Mouse (Mus musculus) urinary bladder, postnatal 4 days (tissue): ENCODE measurements around the gene Sh3rf1.
"Not testable (repeated sequence)": the region's sequence is repeated elsewhere in the genome, so short reads cannot be mapped to it uniquely, and the experiment has no call there.

ENCODE experiments used
- DNase-seq, 2 experiments: peaks; one replicate each; pipeline ENCODE4 v3.0.0; 2021 to 2022; ENCODE audit warnings: low spot score in 2 of 2

Sh3rf1 gene

DNA sequence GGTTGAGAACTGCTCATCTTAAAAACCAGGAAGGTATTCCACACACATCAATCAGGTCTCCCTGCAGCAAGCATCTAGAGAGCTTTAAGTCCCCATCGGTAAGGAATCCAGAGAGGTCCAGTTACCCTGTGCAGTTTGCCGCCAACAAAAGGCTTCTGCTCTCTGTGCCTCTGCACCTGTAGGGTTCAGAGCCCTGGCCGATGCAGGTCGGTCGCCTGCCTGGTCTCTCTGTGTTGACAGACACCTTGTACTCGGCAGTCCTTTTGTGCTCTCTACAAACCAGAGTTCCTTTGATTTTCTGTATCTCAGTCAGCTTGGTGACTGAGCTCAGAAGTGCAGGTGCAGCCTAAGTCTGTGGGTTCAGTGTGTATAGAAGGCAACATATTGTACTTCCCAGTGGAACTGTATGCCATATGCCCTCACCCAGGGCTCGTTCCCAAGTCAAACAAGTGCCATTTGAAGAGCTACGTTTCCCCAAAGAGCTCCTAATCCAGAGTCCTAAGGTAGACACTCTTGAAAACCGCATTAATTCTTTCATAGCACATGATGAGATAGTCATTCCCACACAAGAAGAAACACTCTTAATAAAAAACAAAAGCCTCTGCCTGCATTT lies 138.7 kb downstream of the Sh3rf1 start:
- no peak for DNase-seq

DNA sequence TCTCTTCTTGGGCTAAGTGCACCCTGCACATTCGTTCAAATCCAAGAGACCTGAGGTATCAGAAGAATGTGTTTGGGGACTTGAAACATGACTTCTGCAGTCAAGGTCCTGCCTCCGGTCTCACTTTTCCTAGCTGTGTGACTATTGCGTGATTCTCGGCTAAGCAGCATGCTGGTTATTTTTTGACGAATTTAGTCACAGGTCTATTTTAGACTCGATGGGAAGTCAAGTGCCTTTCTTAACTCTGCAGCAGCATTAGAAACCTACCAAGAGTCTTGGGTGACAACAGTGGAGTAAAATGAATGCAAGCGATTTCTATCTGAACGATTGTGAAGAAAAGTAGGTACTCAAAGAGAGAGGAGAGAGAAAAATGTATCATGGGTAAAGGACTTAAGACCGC lies 149.6 kb downstream of the Sh3rf1 start:
- DNase-seq, result no peak

DNA sequence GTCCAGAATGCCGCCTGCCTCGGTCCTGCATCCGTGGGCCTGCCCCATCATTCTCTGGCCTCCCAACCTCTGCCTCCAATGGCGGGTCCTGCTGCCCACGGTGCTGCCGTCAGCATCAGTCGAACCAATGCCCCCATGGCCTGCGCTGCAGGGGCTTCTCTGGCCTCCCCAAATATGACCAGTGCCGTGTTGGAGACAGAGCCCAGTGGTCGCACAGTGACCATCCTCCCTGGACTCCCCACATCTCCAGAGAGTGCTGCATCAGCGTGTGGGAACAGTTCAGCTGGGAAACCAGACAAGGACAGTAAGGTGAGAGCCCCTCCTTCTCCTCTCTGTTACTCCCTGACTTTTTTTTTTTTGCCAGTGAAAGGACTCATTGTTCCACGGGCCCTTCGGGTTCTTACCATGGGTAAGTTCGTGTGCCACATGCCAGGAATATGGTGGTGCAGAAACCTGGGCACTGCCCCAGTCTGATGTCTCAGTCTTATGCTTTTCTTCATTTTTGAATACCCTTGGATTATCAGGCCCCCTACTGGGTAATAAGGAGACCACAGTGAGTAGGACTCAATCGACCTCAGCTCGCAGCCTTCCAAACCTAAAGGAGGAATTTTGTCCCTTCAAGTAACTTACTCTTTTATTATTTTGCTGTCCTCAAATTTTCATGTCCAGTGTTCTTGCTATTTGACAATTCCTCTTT lies 150.5 kb downstream of the Sh3rf1 start:
- DNase-seq, result no peak

DNA sequence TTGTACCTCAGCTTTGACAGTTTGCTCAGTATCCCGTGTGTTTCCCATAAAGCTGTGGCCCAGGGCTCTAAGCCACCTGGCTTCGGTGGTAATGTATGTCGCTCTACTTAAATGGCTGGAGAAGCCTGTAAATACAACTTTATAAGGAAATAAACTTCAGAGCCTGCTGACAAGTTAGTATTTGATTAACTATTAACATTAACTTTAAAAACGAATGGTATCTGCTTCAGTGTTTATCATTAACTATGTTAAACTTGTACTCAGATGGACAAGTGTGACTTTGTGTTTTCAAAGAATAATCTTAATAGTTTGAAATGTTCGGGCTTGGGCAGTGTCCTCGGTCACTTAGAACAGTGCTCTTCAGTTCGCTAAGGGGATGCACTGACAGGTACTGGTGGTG lies 151.5 kb downstream of the Sh3rf1 start:
- no peak for DNase-seq

DNA sequence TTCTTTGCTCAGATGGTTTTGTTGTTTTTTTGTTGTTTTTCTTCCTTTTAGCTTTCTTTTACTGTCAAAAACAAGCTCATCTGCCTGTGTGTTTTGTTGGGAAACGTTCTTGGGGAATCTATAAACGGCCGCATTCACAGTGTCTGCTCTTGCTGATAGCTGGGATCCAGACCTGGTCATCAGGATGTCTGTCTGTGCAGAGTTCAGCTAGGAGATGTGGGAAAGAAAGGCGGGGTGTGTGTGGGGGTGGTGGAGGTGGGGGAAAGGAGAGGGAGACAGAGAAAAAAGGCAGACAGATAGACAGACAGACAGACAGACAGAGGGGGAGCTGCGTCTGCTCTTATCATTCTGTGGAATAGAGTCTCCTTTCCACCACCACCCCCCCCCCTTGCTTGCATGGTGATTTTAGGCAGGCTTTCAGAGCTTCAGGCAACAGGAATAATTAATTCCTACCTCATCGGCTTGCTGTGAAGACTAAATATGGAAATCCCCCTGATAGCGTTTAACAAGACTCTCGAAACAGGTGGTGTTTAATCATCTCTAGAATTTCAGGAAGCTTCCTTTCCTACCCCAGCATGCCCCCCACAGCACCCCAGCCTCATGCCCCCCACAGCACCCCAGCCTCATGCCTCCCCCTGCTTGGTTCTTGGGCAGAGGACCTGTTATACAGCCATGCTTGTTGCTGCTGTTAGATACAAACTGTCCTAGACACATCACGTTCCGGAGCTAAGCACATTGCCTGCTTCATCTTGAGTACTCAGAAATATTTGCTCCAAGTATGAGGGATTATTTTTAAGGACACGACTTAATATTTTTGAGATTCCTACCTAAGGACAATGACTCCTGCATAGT lies 155.4 kb downstream of the Sh3rf1 start:
- no peak for DNase-seq

DNA sequence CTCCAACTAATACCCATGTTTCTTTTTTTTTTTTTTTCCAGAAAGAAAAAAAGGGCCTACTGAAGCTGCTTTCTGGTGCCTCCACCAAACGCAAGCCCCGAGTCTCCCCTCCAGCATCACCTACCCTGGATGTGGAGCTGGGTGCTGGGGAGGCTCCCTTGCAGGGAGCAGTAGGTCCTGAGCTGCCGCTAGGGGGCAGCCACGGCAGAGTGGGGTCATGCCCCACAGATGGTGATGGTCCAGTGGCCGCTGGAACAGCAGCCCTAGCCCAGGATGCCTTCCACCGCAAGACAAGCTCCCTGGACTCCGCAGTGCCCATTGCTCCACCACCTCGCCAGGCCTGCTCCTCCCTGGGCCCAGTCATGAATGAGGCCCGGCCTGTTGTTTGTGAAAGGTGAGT lies 160.9 kb downstream of the Sh3rf1 start:
- DNase-seq, result no peak

DNA sequence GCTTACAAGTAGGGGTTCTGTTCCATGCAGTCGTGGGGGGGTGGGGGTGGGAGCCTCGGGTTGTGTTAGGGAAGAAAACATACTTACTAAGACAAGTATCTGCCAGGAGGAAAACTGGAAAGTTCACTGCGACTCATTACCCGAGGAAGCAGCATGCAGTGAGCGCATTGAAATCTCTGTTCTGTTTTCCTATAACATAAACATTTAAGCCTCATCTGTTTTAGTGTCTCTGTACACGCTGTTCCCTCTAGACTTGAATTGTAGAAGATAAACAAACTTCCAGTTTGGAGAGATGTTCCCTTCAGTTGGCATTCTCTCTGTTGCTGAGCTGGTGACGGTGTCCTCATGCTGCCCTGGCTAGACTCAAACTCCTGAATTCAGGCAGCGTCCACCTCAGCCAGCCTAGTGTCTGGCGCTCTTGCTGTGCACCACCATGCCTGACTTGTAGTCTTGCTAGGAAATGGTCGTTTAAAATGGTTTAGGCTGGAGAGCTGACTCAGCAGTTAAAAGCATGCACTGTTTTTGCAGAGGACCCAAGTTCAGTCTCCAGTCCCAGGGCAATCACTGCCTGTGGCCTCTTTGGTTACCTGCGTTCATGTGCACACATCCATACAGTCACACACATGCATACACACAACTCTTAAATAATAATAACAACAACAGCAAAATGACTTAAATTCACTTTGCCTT lies 162.0 kb downstream of the Sh3rf1 start:
- no peak for DNase-seq

DNA sequence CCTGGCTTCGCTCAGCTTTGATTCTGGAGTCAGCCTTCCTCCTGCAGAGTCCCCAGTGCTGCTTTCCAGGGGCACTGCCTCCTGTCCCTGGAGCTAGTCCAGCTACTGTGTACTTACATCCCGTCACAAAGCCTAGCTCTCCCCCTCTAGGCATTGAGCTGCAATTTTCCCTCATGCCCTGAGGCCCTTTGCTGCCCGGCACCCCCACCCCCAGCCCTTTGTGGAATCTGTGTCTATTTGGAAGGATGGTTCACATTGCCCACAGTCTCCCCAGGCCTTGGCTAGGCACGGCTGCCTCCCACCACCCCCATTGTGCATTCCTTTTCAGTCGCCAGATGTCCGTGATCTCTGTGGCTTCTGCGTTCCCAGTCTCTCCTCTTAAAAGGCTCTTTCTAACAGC lies 163.0 kb downstream of the Sh3rf1 start:
- peak in 1 of 2 experiments; percentile 23 for DNase-seq

DNA sequence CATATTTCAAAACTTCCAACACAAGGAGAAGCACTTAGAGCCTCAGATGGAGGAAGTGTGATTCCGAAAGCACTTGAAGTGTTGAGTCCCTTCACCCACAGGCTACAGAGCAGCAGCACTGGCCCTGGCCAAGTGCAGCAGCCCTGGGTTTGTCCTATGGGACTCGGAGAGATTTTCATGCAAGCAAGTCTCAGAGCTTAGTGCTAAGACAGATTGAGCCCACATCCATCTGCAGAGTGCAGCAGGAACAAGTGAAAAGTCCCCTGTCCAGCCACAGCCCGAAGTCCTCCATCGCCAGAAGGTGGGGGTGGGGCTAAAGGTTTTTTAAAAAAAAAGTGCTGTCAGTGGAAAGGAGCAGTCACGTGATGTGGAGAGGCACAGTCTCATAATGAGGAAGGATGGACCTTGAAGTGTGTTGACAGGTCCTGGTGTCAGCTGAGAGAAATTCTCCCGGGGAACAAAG lies 163.9 kb downstream of the Sh3rf1 start:
- no peak for DNase-seq

DNA sequence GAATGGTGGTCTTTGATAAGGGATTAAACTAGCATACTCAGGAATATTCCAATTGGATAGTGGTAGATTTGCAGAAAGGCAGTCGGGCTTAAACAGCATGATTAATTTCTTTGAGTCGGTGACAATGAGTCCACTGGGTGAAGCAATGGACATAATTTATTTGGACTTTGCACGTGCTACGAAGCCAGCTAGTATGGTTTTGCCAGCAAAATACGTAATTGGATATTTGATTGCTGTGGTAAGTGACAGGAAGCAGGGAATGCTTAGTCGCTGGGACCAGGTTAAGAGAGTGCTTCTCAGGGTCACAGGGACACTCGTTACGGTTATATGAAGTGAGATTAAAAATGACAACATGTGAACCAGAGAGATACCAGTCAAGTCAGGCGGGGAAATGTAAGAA lies 164.7 kb downstream of the Sh3rf1 start:
- DNase-seq, result no peak

DNA sequence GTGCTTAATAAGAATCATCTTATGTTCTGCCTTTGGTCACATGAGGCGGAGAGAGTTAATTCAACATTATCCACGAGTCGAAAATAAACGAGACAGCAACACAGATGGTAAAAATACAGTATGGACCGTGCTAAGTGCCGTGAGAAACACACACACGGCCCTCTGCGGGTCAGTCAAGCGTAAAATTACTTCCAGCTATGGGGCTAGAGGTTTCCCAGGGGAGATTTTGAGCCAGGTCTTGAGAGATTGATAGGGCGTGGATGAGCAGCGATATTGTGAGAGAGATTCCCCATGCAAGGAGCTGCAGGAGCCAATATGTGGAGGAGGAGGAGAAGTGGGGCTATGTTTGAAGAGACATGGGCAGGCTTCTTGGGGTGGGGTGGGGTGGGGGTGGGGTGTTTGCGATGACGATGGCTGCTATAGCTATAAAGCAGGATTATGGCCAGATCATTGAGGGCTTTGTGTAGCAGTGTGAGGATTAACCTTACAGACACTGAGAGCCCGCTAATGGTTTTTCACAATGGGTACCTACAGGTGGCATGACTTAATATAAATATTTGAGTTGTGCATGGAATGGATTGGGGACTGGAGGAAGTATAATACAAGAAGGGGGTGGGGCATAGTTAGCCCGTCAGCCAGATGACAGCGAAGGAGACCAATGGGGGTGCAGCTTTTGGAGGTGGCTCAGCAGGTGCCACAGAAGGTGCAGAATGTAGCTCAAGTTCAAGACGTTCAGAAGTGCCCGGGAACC lies 166.8 kb downstream of the Sh3rf1 start:
- no peak for DNase-seq

DNA sequence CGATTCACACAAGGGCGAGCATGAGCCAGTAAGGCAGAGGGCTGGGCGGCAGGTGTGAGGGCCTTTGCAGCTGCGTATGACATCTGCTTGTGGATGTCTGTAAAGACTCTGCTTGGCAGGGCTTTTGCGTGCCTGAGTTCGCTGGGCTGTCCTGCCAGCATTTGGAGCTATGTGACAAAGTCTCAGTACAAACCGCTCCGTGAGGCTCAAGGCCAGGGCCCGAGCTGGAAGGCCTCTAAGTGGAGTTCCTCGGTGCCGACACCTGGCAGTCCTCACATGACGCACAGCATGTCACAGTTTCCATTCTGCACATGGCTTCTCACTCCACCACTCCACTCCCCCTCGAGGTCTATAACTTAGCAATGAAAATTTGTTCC lies 167.4 kb downstream of the Sh3rf1 start:
- peak in 1 of 2 experiments; percentile 29 for DNase-seq

DNA sequence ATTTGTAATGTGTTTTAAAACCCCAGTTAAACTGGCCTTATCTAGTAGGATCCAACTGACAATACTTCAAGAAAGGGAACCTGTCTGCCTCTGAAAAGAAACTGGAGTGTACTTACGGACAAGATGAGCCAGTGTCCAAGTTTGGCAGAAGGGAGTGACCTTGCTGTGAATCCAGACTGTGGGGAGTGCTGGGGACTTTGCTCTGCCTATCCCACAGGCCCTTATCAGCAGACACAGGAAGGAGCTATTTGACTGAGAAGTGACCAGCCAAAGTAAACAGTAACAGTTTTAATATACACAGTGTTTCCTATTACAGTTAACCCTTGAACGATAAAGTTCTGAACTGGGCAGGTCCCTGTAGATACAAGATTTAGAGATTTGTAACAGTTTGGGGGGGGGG lies 173.5 kb downstream of the Sh3rf1 start:
- DNase-seq, result no peak

DNA sequence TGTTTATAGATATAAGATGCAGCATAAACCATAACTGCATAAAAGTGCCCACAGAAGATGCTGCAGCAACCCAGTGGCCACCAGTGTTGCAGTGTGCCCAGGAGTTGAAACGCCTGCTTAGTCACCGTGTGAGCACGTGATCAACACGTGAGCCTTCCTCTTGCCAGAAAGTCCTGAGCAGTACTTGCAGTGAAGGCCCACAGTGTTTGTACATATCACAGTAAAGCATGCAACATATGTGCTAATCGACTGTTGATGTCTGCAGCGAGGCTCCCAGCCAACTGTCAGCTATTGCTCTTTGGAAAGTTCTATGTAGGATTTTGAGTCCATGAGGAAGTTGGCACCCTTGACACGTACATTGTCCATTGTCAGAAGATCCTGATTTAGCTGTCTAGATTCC lies 174.1 kb downstream of the Sh3rf1 start:
- peak in 1 of 2 experiments; percentile 30 for DNase-seq

DNA sequence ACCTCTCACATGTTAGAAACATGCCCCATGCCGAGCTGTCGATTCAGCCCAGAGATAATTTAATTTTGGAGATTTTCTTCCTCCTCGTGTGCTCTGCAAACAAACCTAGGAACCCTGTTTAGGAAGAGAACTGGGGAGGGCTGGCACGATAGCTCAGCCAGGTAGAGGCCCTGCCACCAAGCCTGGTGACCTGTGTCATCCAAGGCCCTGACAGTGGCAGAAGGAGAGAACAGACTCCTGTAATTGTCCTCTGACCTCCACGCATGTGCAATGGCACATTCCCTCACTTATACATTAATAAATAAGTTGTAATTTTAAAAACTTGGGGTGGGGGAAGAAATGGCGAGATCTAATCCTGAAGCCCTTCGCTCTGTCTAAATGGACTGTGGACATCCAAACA lies 179.2 kb downstream of the Sh3rf1 start:
- no peak for DNase-seq

DNA sequence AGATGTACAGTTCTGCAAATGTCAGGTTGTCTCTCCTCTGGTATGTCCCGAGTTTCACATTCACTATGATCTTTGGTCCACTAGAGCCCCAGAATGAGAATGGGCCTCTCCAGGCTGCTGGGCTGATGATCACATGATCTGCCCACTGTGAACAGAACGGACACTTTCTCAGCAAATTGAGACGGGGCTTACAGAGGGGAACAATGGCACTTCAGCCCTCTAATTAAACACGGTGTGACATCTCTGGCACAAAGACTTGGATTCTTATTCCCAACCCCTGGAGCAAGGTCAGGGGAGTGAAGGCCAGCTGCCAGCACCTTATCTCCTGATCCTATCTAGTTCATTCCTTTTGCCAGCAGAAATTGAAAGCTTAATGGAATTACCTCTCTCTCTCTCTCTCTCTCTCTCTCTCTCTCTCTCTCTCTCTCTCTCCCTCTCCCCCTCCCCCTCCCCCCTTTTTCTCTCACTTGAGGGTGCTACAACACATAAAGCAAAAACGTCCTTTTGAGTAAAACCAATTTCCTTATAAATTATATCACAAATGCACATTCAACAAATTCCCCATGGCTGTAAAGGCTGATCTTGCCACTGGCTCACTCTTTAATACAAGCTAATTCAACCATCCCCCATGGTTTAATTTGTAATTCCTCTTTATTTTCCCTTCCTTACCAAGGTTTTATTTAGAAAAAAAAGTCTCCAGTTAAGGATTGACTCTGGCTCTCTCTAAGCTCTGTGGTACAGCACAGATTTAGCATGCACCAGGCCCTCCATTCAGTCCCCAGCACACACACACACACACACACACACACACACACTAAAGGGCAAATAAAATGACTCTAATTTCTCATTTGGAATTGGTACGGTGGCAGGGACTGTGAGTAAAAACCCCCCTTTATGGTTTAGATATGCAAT lies 179.8 kb downstream of the Sh3rf1 start:
- no peak for DNase-seq

DNA sequence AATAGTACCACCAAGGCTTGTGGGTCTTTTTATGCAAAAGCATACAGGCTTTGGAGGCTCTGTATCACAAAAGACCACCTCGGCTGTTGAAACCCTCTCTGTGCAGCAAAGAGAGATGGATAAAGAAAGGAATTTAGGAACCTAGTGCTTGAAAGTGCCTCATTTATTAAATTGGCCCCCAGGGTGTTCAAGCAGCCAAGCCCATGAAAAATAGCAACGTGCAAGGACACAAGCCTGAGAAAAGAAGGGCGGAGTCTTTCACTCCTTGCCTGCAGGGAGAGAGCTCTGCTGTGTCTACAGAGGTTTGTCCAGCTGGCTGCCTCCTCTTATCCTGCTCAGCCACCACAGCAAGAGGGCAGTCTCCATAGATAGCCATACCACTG lies 180.5 kb downstream of the Sh3rf1 start:
- peak in 1 of 2 experiments; percentile 44 for DNase-seq

DNA sequence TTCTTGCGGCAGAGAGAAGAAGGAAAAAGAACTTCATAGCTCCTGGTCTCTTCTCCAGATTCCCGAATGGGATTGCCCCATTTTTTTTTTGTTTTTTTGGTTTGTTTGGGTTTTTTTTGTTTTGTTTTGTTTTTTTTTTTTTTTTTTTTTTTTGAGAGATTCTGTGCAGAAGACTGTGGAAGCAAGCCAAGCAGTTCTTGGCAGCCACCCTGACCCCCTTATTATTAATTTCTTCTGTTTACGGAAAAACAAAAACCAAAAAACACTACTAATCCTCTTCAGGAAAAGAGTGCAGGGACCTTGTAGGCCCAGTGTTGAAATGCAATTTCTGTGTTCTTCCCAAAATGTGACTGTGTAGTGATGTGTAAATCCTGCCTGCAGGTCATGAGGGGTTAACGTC lies 185.4 kb downstream of the Sh3rf1 start:
- no peak for DNase-seq

DNA sequence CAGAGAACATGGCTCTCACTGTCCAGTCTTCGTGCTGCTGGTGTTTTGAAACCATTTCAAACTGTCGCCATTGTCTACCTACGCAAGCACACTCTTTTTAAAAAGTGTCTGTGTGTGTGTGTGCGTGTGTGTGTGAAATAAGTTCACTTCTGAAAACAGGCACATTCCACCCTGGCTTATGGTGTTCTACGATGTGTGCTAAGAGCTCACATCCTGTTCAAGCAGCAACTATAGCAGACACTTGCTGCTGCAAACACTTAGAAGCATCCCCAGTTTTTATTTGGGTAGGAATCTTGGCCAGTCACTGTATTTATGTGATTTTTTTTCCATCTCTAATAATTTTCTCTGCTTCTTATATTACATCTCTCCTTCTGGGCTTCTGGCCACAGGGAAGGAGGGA lies 186.0 kb downstream of the Sh3rf1 start:
- not testable (repeated sequence) for DNase-seq

DNA sequence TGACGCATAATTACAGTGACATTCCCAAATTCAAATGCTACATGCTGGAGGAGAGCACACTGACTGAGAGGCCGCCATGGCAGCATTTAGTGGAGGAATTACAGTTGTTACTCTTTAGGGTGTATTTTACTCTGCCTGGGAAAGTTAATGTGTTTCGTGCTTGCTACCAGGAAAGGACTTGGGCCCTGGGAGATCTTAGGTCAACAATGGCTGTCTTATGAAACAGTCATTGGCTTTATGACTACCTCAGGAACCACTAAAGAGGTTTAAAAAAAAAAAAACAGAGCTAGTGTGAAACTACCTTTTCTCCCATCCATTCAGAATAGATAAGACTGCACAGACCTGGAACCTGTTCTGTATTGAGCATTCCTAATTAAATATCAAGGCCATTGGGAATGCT lies 195.8 kb downstream of the Sh3rf1 start:
- no peak for DNase-seq
